Mouse (Mus musculus): ENCODE data around the gene Gm973. TPM values are rescaled to one million over a fixed set of nuclear protein-coding genes. Genes with fewer than 3 reads are reported as not detected.

Gene Gm973
- total and polyA plus RNA-seq, 3 experiments, result 0.23 TPM; not detected in 2

DNA sequence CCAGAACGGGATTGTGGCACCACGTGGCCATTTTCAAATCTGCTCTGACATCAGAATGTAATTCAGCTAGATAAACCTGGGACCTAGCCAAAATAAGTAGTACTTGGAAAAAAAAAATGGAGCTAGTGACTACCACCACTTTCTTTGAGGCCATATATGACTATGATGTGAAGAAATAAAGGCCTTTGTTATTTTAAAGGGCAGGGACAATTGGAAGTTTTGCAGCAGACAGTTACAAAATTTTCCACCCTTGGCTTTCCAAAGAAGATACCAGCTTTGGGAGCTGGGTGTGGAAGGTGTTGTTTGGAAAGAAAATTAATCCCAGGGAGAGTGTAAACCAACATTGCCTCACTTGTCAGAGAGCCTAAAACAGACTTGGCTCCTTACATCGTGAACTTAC is 37.2 kb upstream of the Gm973 start:
- no peak for DNase-seq (ENCODE audit: low read depth, low spot score)
- Histone ChIP-seq H3K36me3 (ENCODE audit: control insufficient read depth in 1 of 2, insufficient read depth in 2 of 2, low read length in 2 of 2) (peaks cover 0 to 8% of the 10 kb centered on the region in 2 experiments; a peak in 2 of 4 replicates), H3K4me1 (ENCODE audit: control insufficient read depth in 1 of 2, insufficient read depth in 2 of 2, low read length in 2 of 2) (peaks cover 6 to 13% of the 10 kb centered on the region in 2 experiments), H3K27ac (ENCODE audit: control insufficient read depth, low read depth, low read length) (no peak overlapping the region), H3K79me2 (ENCODE audit: control insufficient read depth, insufficient read depth, low read length, poor library complexity) (peaks cover 20% of the 10 kb centered on the region), H3K4me3 (ENCODE audit: control insufficient read depth in 1 of 2, insufficient read depth in 1 of 2, low read depth in 2 of 2, low read length in 2 of 2) (no peak overlapping the region), H3K27me3 (ENCODE audit: control insufficient read depth in 1 of 2, insufficient read depth in 2 of 2, low read length in 2 of 2) (no peaks in the 10 kb centered on the region), H3K9me3 (replicated peaks; ENCODE audit: insufficient read depth, low read length) (no peaks in the 10 kb centered on the region), H3K9ac (ENCODE audit: control insufficient read depth, low read depth, low read length, poor library complexity, severe bottlenecking) (no peak overlapping the region)
- no peak for TF ChIP-seq JUND (IDR thresholded peaks at IDR 0.05; ENCODE audit: low read depth, low read length)
- no peak for TF ChIP-seq MAX (IDR thresholded peaks at IDR 0.05; ENCODE audit: low read length)
- TF ChIP-seq ZMIZ1 (IDR thresholded peaks at IDR 0.05; ENCODE audit: low read depth, low read length), result no peak
- no peak for TF ChIP-seq ELF1 (IDR thresholded peaks at IDR 0.05; ENCODE audit: low read depth, low read length)

DNA sequence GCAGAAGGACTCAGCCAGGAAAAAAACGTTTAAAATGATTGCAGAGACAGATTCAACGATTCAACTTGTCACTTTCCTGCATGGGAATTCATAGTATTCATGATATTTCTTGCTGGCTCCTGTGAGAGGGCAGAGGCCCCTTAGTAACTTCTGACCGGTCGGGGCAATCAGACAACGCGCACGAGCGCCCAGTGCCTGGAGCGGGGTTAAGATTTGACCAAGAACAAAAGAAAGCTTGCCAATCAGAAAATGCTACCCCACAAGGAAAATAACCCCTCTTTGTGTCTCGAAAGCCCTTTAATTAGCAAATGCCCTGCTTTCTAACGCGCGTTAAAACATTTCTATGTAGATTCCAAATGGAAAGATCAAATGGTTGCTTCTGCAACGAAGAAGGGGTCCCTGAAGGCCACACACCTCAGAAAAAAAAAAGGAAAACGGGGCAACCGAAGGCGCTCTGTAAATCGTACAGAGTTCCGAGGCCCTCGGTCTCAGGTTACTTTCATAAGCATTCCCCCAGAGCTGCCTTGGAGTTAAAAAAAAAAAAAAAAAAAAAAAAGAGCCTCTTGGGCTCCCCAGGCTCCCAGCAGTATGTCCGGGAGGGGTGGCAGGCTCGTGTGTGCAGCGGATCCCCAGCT is 35.1 kb upstream of the Gm973 start:
- Histone ChIP-seq H3K36me3 (ENCODE audit: control insufficient read depth in 1 of 2, insufficient read depth in 2 of 2, low read length in 2 of 2) (peaks cover 0 to 12% of the 10 kb centered on the region in 2 experiments; a peak in 3 of 4 replicates), H3K79me2 (ENCODE audit: control insufficient read depth, insufficient read depth, low read length, poor library complexity) (peaks cover 39% of the 10 kb centered on the region), H3K4me3 (ENCODE audit: control insufficient read depth in 1 of 2, insufficient read depth in 1 of 2, low read depth in 2 of 2, low read length in 2 of 2) (peak overlapping the region; percentile 63 to 74), H3K4me1 (ENCODE audit: control insufficient read depth in 1 of 2, insufficient read depth in 2 of 2, low read length in 2 of 2) (peaks cover 5 to 22% of the 10 kb centered on the region in 2 experiments), H3K27me3 (ENCODE audit: control insufficient read depth in 1 of 2, insufficient read depth in 2 of 2, low read length in 2 of 2) (no peaks in the 10 kb centered on the region), H3K9ac (ENCODE audit: control insufficient read depth, low read depth, low read length, poor library complexity, severe bottlenecking) (peak overlapping the region; percentile 84), H3K9me3 (replicated peaks; ENCODE audit: insufficient read depth, low read length) (no peaks in the 10 kb centered on the region), H3K27ac (ENCODE audit: control insufficient read depth, low read depth, low read length) (peak overlapping the region; percentile 93)
- peak; percentile 62 for DNase-seq (ENCODE audit: low read depth, low spot score)
- TF ChIP-seq POLR2A (IDR thresholded peaks at IDR 0.05; ENCODE audit: control insufficient read depth in 1 of 2, insufficient read depth in 1 of 2, low read depth in 1 of 2, low read length in 2 of 2, poor library complexity in 1 of 2) (peak in 1 of 2 experiments; percentile 14; a peak in 1 of 4 replicates), RCOR1 (IDR thresholded peaks at IDR 0.05; ENCODE audit: low read depth, low read length) (0 out of 2 replicates have a peak, but pooled peaks have one; percentile 6), GABPA (IDR thresholded peaks at IDR 0.05; ENCODE audit: low read depth, low read length) (no peak), USF1 (IDR thresholded peaks at IDR 0.05; ENCODE audit: low read depth, low read length) (no peak), MAFK (IDR thresholded peaks at IDR 0.05; ENCODE audit: borderline replicate concordance, low read depth, low read length) (no peak), MXI1 (IDR thresholded peaks at IDR 0.05; ENCODE audit: low read depth, low read length) (no peak; the same call in none of the 2 replicates), UBTF (IDR thresholded peaks at IDR 0.05; ENCODE audit: borderline replicate concordance, insufficient read depth, low read depth, low read length) (no peak), USF2 (IDR thresholded peaks at IDR 0.05; ENCODE audit: borderline replicate concordance in 1 of 2, insufficient read depth in 1 of 2, low read depth in 1 of 2, low read length in 2 of 2) (no peak), POLR2AphosphoS2 (IDR thresholded peaks at IDR 0.05; ENCODE audit: low read length) (no peak), TAL1 (IDR thresholded peaks at IDR 0.05; ENCODE audit: low read length) (no peak), TBP (IDR thresholded peaks at IDR 0.05; ENCODE audit: low read depth, low read length) (0 out of 2 replicates have a peak, but pooled peaks have one; percentile 7), JUND (IDR thresholded peaks at IDR 0.05; ENCODE audit: low read depth, low read length) (no peak), BHLHE40 (IDR thresholded peaks at IDR 0.05; ENCODE audit: borderline replicate concordance, low read depth, low read length) (no peak), RAD21 (IDR thresholded peaks at IDR 0.05; ENCODE audit: low read depth, low read length) (no peak), KAT2A (conservative IDR thresholded peaks at IDR 0.05; ENCODE audit: low read depth, low read length) (no peak), CHD2 (IDR thresholded peaks at IDR 0.05; ENCODE audit: low read length) (no peak), MYC (IDR thresholded peaks at IDR 0.05; ENCODE audit: low read depth, low read length) (no peak), MYB (IDR thresholded peaks at IDR 0.05; ENCODE audit: low read depth, low read length) (no peak), ZMIZ1 (IDR thresholded peaks at IDR 0.05; ENCODE audit: low read depth, low read length) (no peak), CHD1 (IDR thresholded peaks at IDR 0.05; ENCODE audit: low read depth, low read length) (peak; percentile 96; the same call in 1 of the 2 replicates), E2F4 (IDR thresholded peaks at IDR 0.05; ENCODE audit: borderline replicate concordance, low read depth, low read length) (no peak; the same call in 1 of the 2 replicates), GATA1 (IDR thresholded peaks at IDR 0.05; ENCODE audit: low read depth, low read length) (no peak), NELFE (IDR thresholded peaks at IDR 0.05; ENCODE audit: low read depth, low read length) (peak; percentile 5; the same call in 1 of the 2 replicates), MEF2A (IDR thresholded peaks at IDR 0.05; ENCODE audit: extremely low read depth, insufficient replicate concordance, low read depth, low read length, poor library complexity, severe bottlenecking) (no peak), SMC3 (IDR thresholded peaks at IDR 0.05; ENCODE audit: low read depth, low read length) (no peak), MAZ (IDR thresholded peaks at IDR 0.05; ENCODE audit: low read depth, low read length) (no peak), TCF12 (IDR thresholded peaks at IDR 0.05; ENCODE audit: low read depth, low read length) (0 out of 2 replicates have a peak, but pooled peaks have one; percentile 9), CTCF (IDR thresholded peaks at IDR 0.05 in 2 of 3, conservative IDR thresholded peaks at IDR 0.05 in 1 of 3; ENCODE audit: control insufficient read depth in 1 of 3, insufficient read depth in 1 of 3, low read depth in 2 of 3, low read length in 3 of 3, poor library complexity in 1 of 3, severe bottlenecking in 1 of 3) (no peak), HCFC1 (IDR thresholded peaks at IDR 0.05; ENCODE audit: low read depth, low read length) (no peak)

Measured in MEL (cell line).